Mouse (Mus musculus) midbrain, embryonic 16.5 days (tissue): ENCODE data around the gene Lyve1. TPM values are rescaled to one million over a fixed set of nuclear protein-coding genes. Genes with fewer than 3 reads are reported as not detected.
"Not testable (repeated sequence)": the region's sequence is repeated elsewhere in the genome, so short reads cannot be mapped to it uniquely, and the experiment has no call there.

ENCODE experiments used
- ATAC-seq: fragments of 200-750 bp; cut with Nextera tagmentation; 2 replicates; pipeline ENCODE4 v1.8.0; 2017; ENCODE audit warnings: moderate TSS enrichment
- H3K27ac ChIP-seq: fragments of 300-500 bp; sonication (generic); 2 replicates; pipeline ENCODE4 v1.5.1; 2014; ENCODE audit warnings: mild to moderate bottlenecking, low read length, mixed read lengths
- H3K27me3 ChIP-seq: fragments of 300-500 bp; sonication (generic); 2 replicates; pipeline ENCODE4 v1.6.1; 2014; ENCODE audit warnings: low read depth, low read length, mixed read lengths; ENCODE audit not compliant: control insufficient read depth, insufficient read depth
- H3K36me3 ChIP-seq: fragments of 300-500 bp; sonication (generic); 2 replicates; pipeline ENCODE4 v1.6.1; 2014; ENCODE audit warnings: mild to moderate bottlenecking, low read length, moderate library complexity, mixed read lengths; ENCODE audit not compliant: control insufficient read depth, insufficient read depth
- H3K4me1 ChIP-seq: fragments of 300-500 bp; sonication (generic); 2 replicates; pipeline ENCODE4 v1.6.1; 2014; ENCODE audit warnings: mild to moderate bottlenecking, low read length, mixed read lengths; ENCODE audit not compliant: control insufficient read depth, insufficient read depth
- H3K4me2 ChIP-seq: fragments of 300-500 bp; sonication (generic); 2 replicates; pipeline ENCODE4 v1.6.1; 2014; ENCODE audit warnings: mild to moderate bottlenecking, low read length, mixed read lengths
- H3K4me3 ChIP-seq: fragments of 300-500 bp; sonication (generic); 2 replicates; pipeline ENCODE4 v1.5.1; 2014; ENCODE audit warnings: low read depth, mild to moderate bottlenecking, low read length, moderate library complexity, mixed read lengths
- H3K9ac ChIP-seq: fragments of 300-500 bp; sonication (generic); 2 replicates; pipeline ENCODE4 v1.6.1; 2014; ENCODE audit warnings: low read depth, low read length, mixed read lengths
- H3K9me3 ChIP-seq: fragments of 300-500 bp; sonication (generic); replicated peaks from 2 replicates; pipeline ENCODE4 v1.6.1; 2014; ENCODE audit warnings: mild to moderate bottlenecking, low read length, mixed read lengths; ENCODE audit not compliant: control insufficient read depth, poor library complexity, severe bottlenecking
- WGBS: fragments of 180-500 bp; shearing (Covaris S2); extraction: QIAGEN DNeasy Blood & Tissue Kit; methylation state at CpG from one replicate; pipeline ENCODE4 v1.1.7; 2014; 5-methylcytosine and 5-hydroxymethylcytosine counted together
- polyA plus RNA-seq: library from polyadenylated mRNA; unstranded; fragments of >200 nt; fragmentation: Nextera tagmentation; extraction: Ambion mirVana; gene quantifications from 2 replicates; pipeline ENCODE4 v1.2.1, GENCODE M21; 2015

Lyve1 gene
- polyA plus RNA-seq: 4.0 and 5.0 TPM in 2 replicates

- H3K4me3 ChIP-seq: no peak within 1 kb of the TSS
- ATAC-seq: no peak
- no peak within 1 kb of the TSS for H3K27ac ChIP-seq
- no peaks in the 10 kb centered on the region for H3K36me3 ChIP-seq
- no peak within 1 kb of the TSS for H3K4me2 ChIP-seq
- H3K27me3 ChIP-seq: no peaks in the 10 kb centered on the region
- no peaks in the 10 kb centered on the region for H3K9me3 ChIP-seq
- H3K9ac ChIP-seq: no peak within 1 kb of the TSS
- no peaks in the 10 kb centered on the region for H3K4me1 ChIP-seq
- WGBS: 76% methylated on average over 12 of the region's 12 CpGs
These were observed at the start of gene Lyve1 for GRCm38 (mm10) chr7:110862751-110863289. Gene Lyve1, minus strand, starts transcription at chr7:110863239.

GRCm38 (mm10) chr7:110908209-110909144 lies 45.4 kb upstream of the Lyve1 start:
- H3K27ac ChIP-seq: no peak overlapping the region
- no peaks in the 10 kb centered on the region for H3K4me1 ChIP-seq
- H3K4me2 ChIP-seq: no peak overlapping the region
- ATAC-seq: no peak
- H3K36me3 ChIP-seq: no peaks in the 10 kb centered on the region
- H3K9ac ChIP-seq: no peak overlapping the region
- H3K9me3 ChIP-seq: no peaks in the 10 kb centered on the region
- no peak overlapping the region for H3K4me3 ChIP-seq
- 76% methylated on average over 8 of the region's 8 CpGs for WGBS
- H3K27me3 ChIP-seq: no peaks in the 10 kb centered on the region

GRCm38 (mm10) chr7:110906566-110906965 lies 43.5 kb upstream of the Lyve1 start:
- 85% methylated on average over 2 of the region's 2 CpGs for WGBS
- Histone ChIP-seq H3K9ac (no peak overlapping the region), H3K27me3 (no peaks in the 10 kb centered on the region), H3K36me3 (no peaks in the 10 kb centered on the region), H3K4me3 (no peak overlapping the region), H3K4me1 (no peaks in the 10 kb centered on the region), H3K9me3 (no peaks in the 10 kb centered on the region), H3K4me2 (no peak overlapping the region), H3K27ac (no peak overlapping the region)
- no peak for ATAC-seq

GRCm38 (mm10) chr7:110903226-110903625 lies 40.2 kb upstream of the Lyve1 start:
- no peak overlapping the region for H3K27ac ChIP-seq
- H3K9me3 ChIP-seq: no peaks in the 10 kb centered on the region
- H3K9ac ChIP-seq: no peak overlapping the region
- H3K4me2 ChIP-seq: no peak overlapping the region
- H3K4me1 ChIP-seq: no peaks in the 10 kb centered on the region
- ATAC-seq: no peak
- H3K36me3 ChIP-seq: no peaks in the 10 kb centered on the region
- WGBS: 87% methylated on average over 7 of the region's 7 CpGs
- no peaks in the 10 kb centered on the region for H3K27me3 ChIP-seq
- H3K4me3 ChIP-seq: no peak overlapping the region

GRCm38 (mm10) chr7:110897202-110897601 lies 34.2 kb upstream of the Lyve1 start:
- Histone ChIP-seq H3K9ac (no peak overlapping the region), H3K27me3 (no peaks in the 10 kb centered on the region), H3K9me3 (no peaks in the 10 kb centered on the region), H3K4me3 (no peak overlapping the region), H3K27ac (no peak overlapping the region), H3K36me3 (no peaks in the 10 kb centered on the region), H3K4me2 (no peak overlapping the region), H3K4me1 (no peaks in the 10 kb centered on the region)
- ATAC-seq: no peak
- 92% methylated on average over 8 of the region's 8 CpGs for WGBS

GRCm38 (mm10) chr7:110896453-110896852 lies 33.4 kb upstream of the Lyve1 start:
- no peak overlapping the region for H3K4me2 ChIP-seq
- no peaks in the 10 kb centered on the region for H3K27me3 ChIP-seq
- H3K36me3 ChIP-seq: no peaks in the 10 kb centered on the region
- H3K9me3 ChIP-seq: no peaks in the 10 kb centered on the region
- H3K4me1 ChIP-seq: no peaks in the 10 kb centered on the region
- no peak overlapping the region for H3K27ac ChIP-seq
- ATAC-seq: no peak
- whole genome bisulfite sequencing: 94% methylated on average over 7 of the region's 7 CpGs
- no peak overlapping the region for H3K4me3 ChIP-seq
- H3K9ac ChIP-seq: no peak overlapping the region

GRCm38 (mm10) chr7:110895772-110896171 lies 32.7 kb upstream of the Lyve1 start:
- H3K27me3 ChIP-seq, H3K4me3 ChIP-seq, H3K4me2 ChIP-seq, H3K36me3 ChIP-seq, H3K9ac ChIP-seq, ATAC-seq, H3K27ac ChIP-seq, H3K9me3 ChIP-seq, H3K4me1 ChIP-seq: not testable (repeated sequence)
- WGBS: 82% methylated on average over 9 of the region's 10 CpGs

GRCm38 (mm10) chr7:110894673-110895072 lies 31.6 kb upstream of the Lyve1 start:
- 86% methylated on average over 9 of the region's 9 CpGs for WGBS
- Histone ChIP-seq H3K9me3 (no peaks in the 10 kb centered on the region), H3K4me1 (no peaks in the 10 kb centered on the region), H3K36me3 (no peaks in the 10 kb centered on the region), H3K27me3 (no peaks in the 10 kb centered on the region), H3K4me3 (no peak overlapping the region), H3K4me2 (no peak overlapping the region), H3K9ac (no peak overlapping the region), H3K27ac (no peak overlapping the region)
- ATAC-seq: no peak

- Histone ChIP-seq H3K4me2 (no peak overlapping the region), H3K27me3 (no peaks in the 10 kb centered on the region), H3K36me3 (no peaks in the 10 kb centered on the region), H3K4me3 (no peak overlapping the region), H3K9me3 (no peaks in the 10 kb centered on the region), H3K4me1 (no peaks in the 10 kb centered on the region), H3K9ac (no peak overlapping the region), H3K27ac (no peak overlapping the region)
- ATAC-seq: no peak
- WGBS: 88% methylated on average over 10 of the region's 10 CpGs
These were observed 31.0 kb upstream of the Lyve1 start for GRCm38 (mm10) chr7:110893943-110894610.
